Mouse (Mus musculus) limb, embryonic 12.5 days (tissue): ENCODE data around the gene Gm29797. TPM values are rescaled to one million over a fixed set of nuclear protein-coding genes. Genes with fewer than 3 reads are reported as not detected.

Experiments
- ATAC-seq: fragments of 200-750 bp; cut with Nextera tagmentation; 2 replicates; pipeline ENCODE4 v1.8.0; 2017; ENCODE audit warnings: low read depth, moderate TSS enrichment; ENCODE audit not compliant: insufficient number of reproducible peaks, insufficient read depth, low FRiP score, low TSS enrichment
- H3K27ac ChIP-seq: fragments of 300-500 bp; sonication (generic); 2 replicates; pipeline ENCODE4 v1.5.1; 2016; ENCODE audit warnings: mild to moderate bottlenecking, moderate library complexity
- H3K27me3 ChIP-seq: fragments of 300-500 bp; sonication (generic); 2 replicates; pipeline ENCODE4 v1.6.1; 2016; ENCODE audit warnings: mild to moderate bottlenecking, moderate library complexity
- H3K36me3 ChIP-seq: fragments of 300-500 bp; sonication (generic); 2 replicates; pipeline ENCODE4 v1.6.1; 2016; ENCODE audit warnings: mild to moderate bottlenecking, moderate library complexity
- H3K4me1 ChIP-seq: fragments of 300-500 bp; sonication (generic); replicated peaks from 2 replicates; pipeline ENCODE4 v1.6.1; 2016
- H3K4me2 ChIP-seq: fragments of 300-500 bp; sonication (generic); 2 replicates; pipeline ENCODE4 v1.6.1; 2016; ENCODE audit warnings: mild to moderate bottlenecking, moderate library complexity
- H3K4me3 ChIP-seq: fragments of 300-500 bp; sonication (generic); replicated peaks from 2 replicates; pipeline ENCODE4 v1.5.1; 2016; ENCODE audit warnings: mild to moderate bottlenecking
- H3K9ac ChIP-seq: fragments of 300-500 bp; sonication (generic); replicated peaks from 2 replicates; pipeline ENCODE4 v1.6.1; 2016; ENCODE audit warnings: mild to moderate bottlenecking, moderate library complexity
- H3K9me3 ChIP-seq: fragments of 300-500 bp; sonication (generic); 2 replicates; pipeline ENCODE4 v1.6.1; 2016; ENCODE audit warnings: mild to moderate bottlenecking, moderate library complexity
- WGBS: fragments of 180-500 bp; shearing (Covaris S2); methylation state at CpG from one replicate; pipeline ENCODE4 v1.1.7; 2016; 5-methylcytosine and 5-hydroxymethylcytosine counted together
- polyA plus RNA-seq: library from polyadenylated mRNA; unstranded; fragments of >200 nt; fragmentation: Nextera tagmentation; extraction: Ambion mirVana; gene quantifications from 2 replicates; pipeline ENCODE4 v1.2.1, GENCODE M21; 2016

Gm29797 gene
- 0.29 and 0.58 TPM in 2 replicates for polyA plus RNA-seq

GRCm38 (mm10) chr2:181656734-181657133 is at the start of gene Gm29797:
Gene Gm29797 (plus strand): TSS chr2:181657034.
- Histone ChIP-seq H3K9ac (no peak within 1 kb of the TSS), H3K27ac (peak within 1 kb of the TSS; percentile 50; the same call in 1 of the 2 replicates), H3K36me3 (peaks cover 55% of the 10 kb centered on the region), H3K27me3 (no peaks in the 10 kb centered on the region), H3K4me2 (no peak within 1 kb of the TSS), H3K9me3 (no peaks in the 10 kb centered on the region), H3K4me1 (peaks cover 33% of the 10 kb centered on the region), H3K4me3 (no peak within 1 kb of the TSS)
- 33% methylated on average over 3 of the region's 3 CpGs for WGBS
- ATAC-seq = no peak

GRCm38 (mm10) chr2:181618761-181619495 is 37.9 kb upstream of the Gm29797 start:
- H3K4me2 ChIP-seq = no peak overlapping the region
- no peaks in the 10 kb centered on the region for H3K27me3 ChIP-seq
- no peaks in the 10 kb centered on the region for H3K9me3 ChIP-seq
- H3K4me1 ChIP-seq = no peaks in the 10 kb centered on the region
- H3K27ac ChIP-seq = no peak overlapping the region
- no peak for ATAC-seq
- 80% methylated on average over 5 of the region's 5 CpGs for WGBS
- H3K9ac ChIP-seq = no peak overlapping the region
- no peak overlapping the region for H3K4me3 ChIP-seq
- peaks cover 73% of the 10 kb centered on the region for H3K36me3 ChIP-seq

- ATAC-seq = no peak
- H3K9ac ChIP-seq = no peak overlapping the region
Observed at GRCm38 (mm10) chr2:181623401-181623800, 33.4 kb upstream of the Gm29797 start.

GRCm38 (mm10) chr2:181628471-181628870 is 28.4 kb upstream of the Gm29797 start:
- no peak overlapping the region for H3K4me3 ChIP-seq
- H3K36me3 ChIP-seq = peaks cover 72% of the 10 kb centered on the region
- no peak for ATAC-seq
- no peak overlapping the region for H3K4me2 ChIP-seq
- no peak overlapping the region for H3K27ac ChIP-seq
- H3K9ac ChIP-seq = no peak overlapping the region
- H3K4me1 ChIP-seq = no peaks in the 10 kb centered on the region
- no peaks in the 10 kb centered on the region for H3K9me3 ChIP-seq
- no peaks in the 10 kb centered on the region for H3K27me3 ChIP-seq

More at GRCm38 (mm10) chr2:181623401-181623800, 33.4 kb upstream of the Gm29797 start:
- Histone ChIP-seq H3K4me2 (no peak overlapping the region), H3K4me3 (no peak overlapping the region), H3K9me3 (no peaks in the 10 kb centered on the region), H3K27ac (no peak overlapping the region), H3K27me3 (no peaks in the 10 kb centered on the region), H3K4me1 (no peaks in the 10 kb centered on the region), H3K36me3 (peaks cover 72% of the 10 kb centered on the region)

GRCm38 (mm10) chr2:181632624-181633023 is 24.2 kb upstream of the Gm29797 start:
- 93% methylated on average over 6 of the region's 6 CpGs for WGBS
- no peak overlapping the region for H3K4me2 ChIP-seq
- H3K36me3 ChIP-seq = peaks cover 84% of the 10 kb centered on the region

GRCm38 (mm10) chr2:181635865-181636264 is 21.0 kb upstream of the Gm29797 start:
- WGBS = 90% methylated on average over 3 of the region's 3 CpGs
- H3K9me3 ChIP-seq = no peaks in the 10 kb centered on the region
- H3K4me1 ChIP-seq = no peaks in the 10 kb centered on the region
- no peak overlapping the region for H3K4me3 ChIP-seq
- no peak for ATAC-seq
- no peaks in the 10 kb centered on the region for H3K27me3 ChIP-seq
- H3K9ac ChIP-seq = no peak overlapping the region
- H3K36me3 ChIP-seq = peaks cover 90% of the 10 kb centered on the region
- no peak overlapping the region for H3K27ac ChIP-seq
- no peak overlapping the region for H3K4me2 ChIP-seq

More at GRCm38 (mm10) chr2:181632624-181633023, 24.2 kb upstream of the Gm29797 start:
- H3K4me3 ChIP-seq = no peak overlapping the region
- no peak overlapping the region for H3K27ac ChIP-seq
- no peaks in the 10 kb centered on the region for H3K4me1 ChIP-seq
- H3K9me3 ChIP-seq = no peaks in the 10 kb centered on the region
- ATAC-seq = no peak
- H3K9ac ChIP-seq = no peak overlapping the region
- no peaks in the 10 kb centered on the region for H3K27me3 ChIP-seq

- H3K4me3 ChIP-seq = no peak overlapping the region
- no peak for ATAC-seq
- 87% methylated on average over 2 of the region's 2 CpGs for WGBS
- H3K27ac ChIP-seq = peak overlapping the region; percentile 78; the same call in 1 of the 2 replicates
- H3K4me1 ChIP-seq = peaks cover 19% of the 10 kb centered on the region
- H3K36me3 ChIP-seq = peaks cover 94% of the 10 kb centered on the region
- H3K9me3 ChIP-seq = no peaks in the 10 kb centered on the region
- H3K27me3 ChIP-seq = no peaks in the 10 kb centered on the region
- no peak overlapping the region for H3K9ac ChIP-seq
- no peak overlapping the region for H3K4me2 ChIP-seq
Observed at GRCm38 (mm10) chr2:181644361-181644760, 12.5 kb upstream of the Gm29797 start.

GRCm38 (mm10) chr2:181645666-181646065 is 11.2 kb upstream of the Gm29797 start:
- no peaks in the 10 kb centered on the region for H3K27me3 ChIP-seq
- H3K9ac ChIP-seq = no peak overlapping the region
- peaks cover 19% of the 10 kb centered on the region for H3K4me1 ChIP-seq
- no peak overlapping the region for H3K4me2 ChIP-seq
- peak; percentile 69; the same call in 1 of the 2 replicates for ATAC-seq
- H3K4me3 ChIP-seq = no peak overlapping the region
- WGBS = 28% methylated on average over 3 of the region's 3 CpGs
- peak overlapping the region; percentile 78 for H3K27ac ChIP-seq
- H3K36me3 ChIP-seq = peaks cover 94% of the 10 kb centered on the region
- no peaks in the 10 kb centered on the region for H3K9me3 ChIP-seq

- H3K36me3 ChIP-seq = peaks cover 94% of the 10 kb centered on the region
- no peaks in the 10 kb centered on the region for H3K27me3 ChIP-seq
- H3K4me2 ChIP-seq = no peak overlapping the region
- no peak overlapping the region for H3K27ac ChIP-seq
- H3K4me3 ChIP-seq = no peak overlapping the region
- H3K9ac ChIP-seq = no peak overlapping the region
- 77% methylated on average over 6 of the region's 6 CpGs for WGBS
- peaks cover 19% of the 10 kb centered on the region for H3K4me1 ChIP-seq
- H3K9me3 ChIP-seq = no peaks in the 10 kb centered on the region
- ATAC-seq = no peak
Observed at GRCm38 (mm10) chr2:181646626-181647472, 10.0 kb upstream of the Gm29797 start.

GRCm38 (mm10) chr2:181648926-181649325 is 7.9 kb upstream of the Gm29797 start:
- H3K36me3 ChIP-seq = peaks cover 96% of the 10 kb centered on the region
- H3K9ac ChIP-seq = no peak overlapping the region
- no peak overlapping the region for H3K27ac ChIP-seq
- no peak overlapping the region for H3K4me2 ChIP-seq
- H3K9me3 ChIP-seq = no peaks in the 10 kb centered on the region
- no peak overlapping the region for H3K4me3 ChIP-seq
- no peaks in the 10 kb centered on the region for H3K27me3 ChIP-seq
- no peak for ATAC-seq
- peaks cover 19% of the 10 kb centered on the region for H3K4me1 ChIP-seq
- WGBS = 88% methylated on average over 10 of the region's 10 CpGs

GRCm38 (mm10) chr2:181653065-181653464 is 3.8 kb upstream of the Gm29797 start:
- H3K4me1 ChIP-seq = peaks cover 15% of the 10 kb centered on the region
- no peaks in the 10 kb centered on the region for H3K9me3 ChIP-seq
- no peak for ATAC-seq
- no peaks in the 10 kb centered on the region for H3K27me3 ChIP-seq
- no peak overlapping the region for H3K4me2 ChIP-seq
- no peak overlapping the region for H3K4me3 ChIP-seq
- peaks cover 88% of the 10 kb centered on the region for H3K36me3 ChIP-seq
- H3K9ac ChIP-seq = no peak overlapping the region
- H3K27ac ChIP-seq = no peak overlapping the region
